Mouse (Mus musculus): ENCODE measurements around the gene Epc2. TPM values are rescaled to one million over a fixed set of nuclear protein-coding genes. Genes with fewer than 3 reads are reported as not detected.
A peak's percentile ranks its signal among the peaks of the same experiment; 100 is the strongest.

Gene Epc2
- polyA plus RNA-seq, 1 experiment: 8.1 TPM

GRCm38 (mm10) chr2:49553096-49553495 is 101.8 kb downstream of the Epc2 start:
- DNase-seq: no peak
- H3K4me3 ChIP-seq (replicated peaks; ENCODE audit: extremely low read depth, low read depth, low read length): no peak overlapping the region
- no peak for TF ChIP-seq POLR2A (IDR thresholded peaks at IDR 0.05; ENCODE audit: borderline replicate concordance, extremely low read depth, low read depth, low read length)
- no peak for TF ChIP-seq CTCF (IDR thresholded peaks at IDR 0.05; ENCODE audit: insufficient read depth, low read length)
- WGBS: 74% methylated on average over 2 of the region's 2 CpGs
- peaks cover 4% of the 10 kb centered on the region for H3K4me1 ChIP-seq (ENCODE audit: control insufficient read depth, insufficient read depth, low read length)

GRCm38 (mm10) chr2:49557339-49557738 is 106.1 kb downstream of the Epc2 start:
- Histone ChIP-seq H3K4me1 (ENCODE audit: control insufficient read depth, insufficient read depth, low read length) (peaks cover 4% of the 10 kb centered on the region), H3K4me3 (replicated peaks; ENCODE audit: extremely low read depth, low read depth, low read length) (no peak overlapping the region)
- 69% methylated on average over 4 of the region's 4 CpGs for WGBS
- no peak for DNase-seq
- TF ChIP-seq POLR2A (IDR thresholded peaks at IDR 0.05; ENCODE audit: borderline replicate concordance, extremely low read depth, low read depth, low read length) (no peak), CTCF (IDR thresholded peaks at IDR 0.05; ENCODE audit: insufficient read depth, low read length) (no peak)

- no peak for DNase-seq
- TF ChIP-seq CTCF (IDR thresholded peaks at IDR 0.05; ENCODE audit: insufficient read depth, low read length) (no peak), POLR2A (IDR thresholded peaks at IDR 0.05; ENCODE audit: borderline replicate concordance, extremely low read depth, low read depth, low read length) (no peak)
- Histone ChIP-seq H3K4me3 (replicated peaks; ENCODE audit: extremely low read depth, low read depth, low read length) (no peak overlapping the region), H3K4me1 (ENCODE audit: control insufficient read depth, insufficient read depth, low read length) (peaks cover 4% of the 10 kb centered on the region)
- WGBS: 75% methylated on average over 3 of the region's 3 CpGs
Measured at GRCm38 (mm10) chr2:49558361-49558760, 107.1 kb downstream of the Epc2 start.

- 74% methylated on average over 10 of the region's 10 CpGs for WGBS
- peaks cover 3% of the 10 kb centered on the region for H3K4me1 ChIP-seq (ENCODE audit: control insufficient read depth, insufficient read depth, low read length)
- H3K4me3 ChIP-seq (replicated peaks; ENCODE audit: extremely low read depth, low read depth, low read length): no peak overlapping the region
- no peak for DNase-seq
- TF ChIP-seq CTCF (IDR thresholded peaks at IDR 0.05; ENCODE audit: insufficient read depth, low read length) (no peak), POLR2A (IDR thresholded peaks at IDR 0.05; ENCODE audit: borderline replicate concordance, extremely low read depth, low read depth, low read length) (no peak)
Measured at GRCm38 (mm10) chr2:49562688-49563350, 111.5 kb downstream of the Epc2 start.

- no peak overlapping the region for H3K4me3 ChIP-seq (replicated peaks; ENCODE audit: extremely low read depth, low read depth, low read length)
- H3K4me1 ChIP-seq (ENCODE audit: control insufficient read depth, insufficient read depth, low read length): no peaks in the 10 kb centered on the region
- TF ChIP-seq POLR2A (IDR thresholded peaks at IDR 0.05; ENCODE audit: borderline replicate concordance, extremely low read depth, low read depth, low read length): no peak
- TF ChIP-seq CTCF (IDR thresholded peaks at IDR 0.05; ENCODE audit: insufficient read depth, low read length): no peak
- peak; percentile 14 for DNase-seq
- WGBS: 54% methylated on average over 16 of the region's 16 CpGs
Measured at GRCm38 (mm10) chr2:49569862-49570777, 118.8 kb downstream of the Epc2 start.

- H3K4me3 ChIP-seq (replicated peaks; ENCODE audit: extremely low read depth, low read depth, low read length): no peak overlapping the region
- no peaks in the 10 kb centered on the region for H3K4me1 ChIP-seq (ENCODE audit: control insufficient read depth, insufficient read depth, low read length)
- WGBS: 53% methylated on average over 6 of the region's 6 CpGs
- no peak for TF ChIP-seq CTCF (IDR thresholded peaks at IDR 0.05; ENCODE audit: insufficient read depth, low read length)
- no peak for TF ChIP-seq POLR2A (IDR thresholded peaks at IDR 0.05; ENCODE audit: borderline replicate concordance, extremely low read depth, low read depth, low read length)
- no peak for DNase-seq
Measured at GRCm38 (mm10) chr2:49570778-49571101, 119.5 kb downstream of the Epc2 start.

- 69% methylated on average over 11 of the region's 11 CpGs for WGBS
- no peak for DNase-seq
- no peaks in the 10 kb centered on the region for H3K4me1 ChIP-seq (ENCODE audit: control insufficient read depth, insufficient read depth, low read length)
- H3K4me3 ChIP-seq (replicated peaks; ENCODE audit: extremely low read depth, low read depth, low read length): no peak overlapping the region
- TF ChIP-seq CTCF (IDR thresholded peaks at IDR 0.05; ENCODE audit: insufficient read depth, low read length) (no peak), POLR2A (IDR thresholded peaks at IDR 0.05; ENCODE audit: borderline replicate concordance, extremely low read depth, low read depth, low read length) (no peak)
Measured at GRCm38 (mm10) chr2:49571159-49571920, 120.1 kb downstream of the Epc2 start.

- no peaks in the 10 kb centered on the region for H3K4me1 ChIP-seq (ENCODE audit: control insufficient read depth, insufficient read depth, low read length)
- DNase-seq: no peak
- no peak overlapping the region for H3K4me3 ChIP-seq (replicated peaks; ENCODE audit: extremely low read depth, low read depth, low read length)
- WGBS: 72% methylated on average over 12 of the region's 12 CpGs
- no peak for TF ChIP-seq POLR2A (IDR thresholded peaks at IDR 0.05; ENCODE audit: borderline replicate concordance, extremely low read depth, low read depth, low read length)
- no peak for TF ChIP-seq CTCF (IDR thresholded peaks at IDR 0.05; ENCODE audit: insufficient read depth, low read length)
Measured at GRCm38 (mm10) chr2:49572111-49572642, 120.9 kb downstream of the Epc2 start.

- DNase-seq: no peak
Measured at GRCm38 (mm10) chr2:49572684-49573083, 121.4 kb downstream of the Epc2 start.

More at GRCm38 (mm10) chr2:49572684-49573083, 121.4 kb downstream of the Epc2 start:
- TF ChIP-seq POLR2A (IDR thresholded peaks at IDR 0.05; ENCODE audit: borderline replicate concordance, extremely low read depth, low read depth, low read length) (no peak), CTCF (IDR thresholded peaks at IDR 0.05; ENCODE audit: insufficient read depth, low read length) (no peak)
- Histone ChIP-seq H3K4me3 (replicated peaks; ENCODE audit: extremely low read depth, low read depth, low read length) (no peak overlapping the region), H3K4me1 (ENCODE audit: control insufficient read depth, insufficient read depth, low read length) (no peaks in the 10 kb centered on the region)
- 84% methylated on average over 9 of the region's 9 CpGs for whole genome bisulfite sequencing

Data from lung, adult 2 months (tissue).